Mouse (Mus musculus) intestine, postnatal 0 days (tissue): Measurements from ENCODE around the gene Pygb. TPM values are rescaled to one million over a fixed set of nuclear protein-coding genes. Genes with fewer than 3 reads are reported as not detected.

Source experiments
- ATAC-seq: fragments of 200-750 bp; cut with Nextera tagmentation; 2 replicates; pipeline ENCODE4 v1.8.0; 2017; ENCODE audit warnings: mild to moderate bottlenecking, moderate TSS enrichment, moderate library complexity
- H3K27ac ChIP-seq: fragments of 300-500 bp; sonication (generic); 2 replicates; pipeline ENCODE4 v1.5.1; 2014; ENCODE audit warnings: mild to moderate bottlenecking, low read depth, low read length, moderate library complexity
- H3K27me3 ChIP-seq: fragments of 300-500 bp; sonication (generic); replicated peaks from 2 replicates; pipeline ENCODE4 v1.6.1; 2014; ENCODE audit warnings: low read length, mixed read lengths; ENCODE audit not compliant: control insufficient read depth, insufficient read depth
- H3K36me3 ChIP-seq: fragments of 300-500 bp; sonication (generic); 2 replicates; pipeline ENCODE4 v1.6.1; 2014; ENCODE audit warnings: mild to moderate bottlenecking, moderate library complexity; ENCODE audit not compliant: control insufficient read depth, insufficient read depth
- H3K4me1 ChIP-seq: fragments of 300-500 bp; sonication (generic); replicated peaks from 2 replicates; pipeline ENCODE4 v1.6.1; 2014; ENCODE audit warnings: antibody characterized with exemption, low read length, mixed read lengths; ENCODE audit not compliant: control insufficient read depth, insufficient read depth
- H3K4me2 ChIP-seq: fragments of 300-500 bp; sonication (generic); replicated peaks from 2 replicates; pipeline ENCODE4 v1.6.1; 2014; ENCODE audit warnings: low read depth, mild to moderate bottlenecking, moderate library complexity
- H3K4me3 ChIP-seq: fragments of 300-500 bp; sonication (generic); 2 replicates; pipeline ENCODE4 v1.5.1; 2014; ENCODE audit warnings: low read depth, low read length
- H3K9ac ChIP-seq: fragments of 300-500 bp; sonication (generic); 2 replicates; pipeline ENCODE4 v1.6.1; 2014; ENCODE audit warnings: mild to moderate bottlenecking, low read depth, low read length
- H3K9me3 ChIP-seq: fragments of 300-500 bp; sonication (generic); 2 replicates; pipeline ENCODE4 v1.6.1; 2016; ENCODE audit warnings: mixed run types; ENCODE audit not compliant: control insufficient read depth
- CTCF ChIP-seq: sonication (generic); IDR thresholded peaks from 2 replicates; pipeline ENCODE4 v1.5.1; 2016; ENCODE audit warnings: low read depth, mild to moderate bottlenecking, control low read depth, antibody characterized with exemption, moderate library complexity
- WGBS: fragments of 180-500 bp; shearing (Covaris S2); extraction: QIAGEN DNeasy Blood & Tissue Kit; methylation state at CpG from one replicate; pipeline ENCODE4 v1.1.7; 2014; 5-methylcytosine and 5-hydroxymethylcytosine counted together
- polyA plus RNA-seq: library from polyadenylated mRNA; unstranded; fragments of >200 nt; fragmentation: Nextera tagmentation; extraction: Ambion mirVana; gene quantifications from 2 replicates; pipeline ENCODE4 v1.2.1, GENCODE M21; 2015

Pygb gene
- 42.3 and 43.7 TPM in 2 replicates for polyA plus RNA-seq

GRCm38 (mm10) chr2:150786251-150787180, at the start of gene Pygb:
TSS of gene Pygb (plus strand) at chr2:150786735.
- H3K9ac ChIP-seq: peak within 1 kb of the TSS; percentile 65
- no peaks in the 10 kb centered on the region for H3K36me3 ChIP-seq
- under 1% methylated on average over 58 of the region's 58 CpGs for WGBS
- peak within 1 kb of the TSS; percentile 66 for H3K27ac ChIP-seq
- TF ChIP-seq CTCF: 0 out of 2 replicates have a peak, but pooled peaks have one; percentile 6
- no peaks in the 10 kb centered on the region for H3K9me3 ChIP-seq
- H3K4me2 ChIP-seq: peak within 1 kb of the TSS; percentile 95
- no peaks in the 10 kb centered on the region for H3K27me3 ChIP-seq
- peak within 1 kb of the TSS; percentile 69 for H3K4me3 ChIP-seq
- 0 out of 2 replicates have a peak, but pooled peaks cover 4% of the 10 kb centered on the region for H3K4me1 ChIP-seq
- peak; percentile 97 for ATAC-seq

- Histone ChIP-seq H3K9me3 (no peaks in the 10 kb centered on the region), H3K27ac (no peak overlapping the region), H3K27me3 (no peaks in the 10 kb centered on the region), H3K36me3 (no peaks in the 10 kb centered on the region), H3K4me2 (no peak overlapping the region), H3K9ac (no peak overlapping the region), H3K4me1 (no peaks in the 10 kb centered on the region), H3K4me3 (no peak overlapping the region)
- no peak for ATAC-seq
- WGBS: 76% methylated on average over 9 of the region's 9 CpGs
- no peak for TF ChIP-seq CTCF
Measured at GRCm38 (mm10) chr2:150737881-150738280, 48.7 kb upstream of the Pygb start.

GRCm38 (mm10) chr2:150740145-150740841, 46.2 kb upstream of the Pygb start:
- Histone ChIP-seq H3K4me2 (no peak overlapping the region), H3K9me3 (no peaks in the 10 kb centered on the region), H3K27ac (no peak overlapping the region), H3K27me3 (no peaks in the 10 kb centered on the region), H3K9ac (no peak overlapping the region), H3K36me3 (no peaks in the 10 kb centered on the region), H3K4me1 (no peaks in the 10 kb centered on the region), H3K4me3 (no peak overlapping the region)
- ATAC-seq: no peak
- WGBS: 55% methylated on average over 10 of the region's 10 CpGs
- TF ChIP-seq CTCF: no peak

- no peak for ATAC-seq
- WGBS: 60% methylated on average over 4 of the region's 4 CpGs
- Histone ChIP-seq H3K27ac (no peak overlapping the region), H3K4me3 (no peak overlapping the region), H3K9ac (no peak overlapping the region), H3K4me1 (no peaks in the 10 kb centered on the region), H3K9me3 (no peaks in the 10 kb centered on the region), H3K36me3 (no peaks in the 10 kb centered on the region), H3K4me2 (no peak overlapping the region), H3K27me3 (no peaks in the 10 kb centered on the region)
- TF ChIP-seq CTCF: peak; percentile 47
Measured at GRCm38 (mm10) chr2:150741405-150741804, 45.1 kb upstream of the Pygb start.

GRCm38 (mm10) chr2:150745016-150745415, 41.5 kb upstream of the Pygb start:
- Histone ChIP-seq H3K27me3 (no peaks in the 10 kb centered on the region), H3K9ac (no peak overlapping the region), H3K9me3 (no peaks in the 10 kb centered on the region), H3K27ac (no peak overlapping the region), H3K4me1 (peaks cover 7% of the 10 kb centered on the region; the same call in 1 of the 2 replicates), H3K36me3 (no peaks in the 10 kb centered on the region), H3K4me3 (no peak overlapping the region), H3K4me2 (no peak overlapping the region)
- ATAC-seq: 0 out of 2 replicates have a peak, but pooled peaks have one; percentile 17
- TF ChIP-seq CTCF: no peak
- WGBS: 64% methylated on average over 7 of the region's 7 CpGs

GRCm38 (mm10) chr2:150748854-150749253, 37.7 kb upstream of the Pygb start, which contains the start of gene Entpd6:
TSS of gene Entpd6 (plus strand) at chr2:150749042.
- Histone ChIP-seq H3K4me2 (peak within 1 kb of the TSS; percentile 99), H3K27ac (peak within 1 kb of the TSS; percentile 81), H3K27me3 (no peaks in the 10 kb centered on the region), H3K4me1 (peaks cover 7% of the 10 kb centered on the region; the same call in 1 of the 2 replicates), H3K4me3 (peak within 1 kb of the TSS; percentile 60), H3K9ac (peak within 1 kb of the TSS; percentile 61), H3K36me3 (peaks cover 9% of the 10 kb centered on the region), H3K9me3 (no peaks in the 10 kb centered on the region)
- ATAC-seq: peak; percentile 98
- peak; percentile 92 for TF ChIP-seq CTCF
- WGBS: under 1% methylated on average over 30 of the region's 30 CpGs
